Mouse (Mus musculus) forebrain, postnatal 0 days (tissue): ENCODE results near the gene Lrrc58. TPM values are rescaled to one million over a fixed set of nuclear protein-coding genes. Genes with fewer than 3 reads are reported as not detected.

Experiments
- ATAC-seq: fragments of 200-750 bp; cut with Nextera tagmentation; 2 replicates; pipeline ENCODE4 v1.8.0; 2017; ENCODE audit warnings: mild to moderate bottlenecking, moderate library complexity
- DNase-seq: peaks from one replicate; pipeline ENCODE4 v3.0.0-alpha.2; 2015
- H3K27ac ChIP-seq: fragments of 300-500 bp; sonication (generic); 2 replicates; pipeline ENCODE4 v1.5.1; 2014; ENCODE audit warnings: low read depth, mild to moderate bottlenecking, antibody characterized with exemption, low read length, moderate library complexity, mixed read lengths
- H3K27me3 ChIP-seq: fragments of 300-500 bp; sonication (generic); 2 replicates; pipeline ENCODE4 v1.6.1; 2014; ENCODE audit warnings: mild to moderate bottlenecking, low read length, mixed read lengths; ENCODE audit not compliant: insufficient read depth
- H3K36me3 ChIP-seq: fragments of 300-500 bp; sonication (generic); 2 replicates; pipeline ENCODE4 v1.6.1; 2014; ENCODE audit warnings: mild to moderate bottlenecking, moderate library complexity; ENCODE audit not compliant: insufficient read depth
- H3K4me1 ChIP-seq: fragments of 300-500 bp; sonication (generic); 2 replicates; pipeline ENCODE4 v1.6.1; 2014; ENCODE audit warnings: antibody characterized with exemption; ENCODE audit not compliant: insufficient read depth
- H3K4me2 ChIP-seq: fragments of 300-500 bp; sonication (generic); 2 replicates; pipeline ENCODE4 v1.6.1; 2014; ENCODE audit warnings: low read depth, mild to moderate bottlenecking, moderate library complexity
- H3K4me3 ChIP-seq: fragments of 300-500 bp; sonication (generic); 2 replicates; pipeline ENCODE4 v1.5.1; 2014; ENCODE audit warnings: low read depth, low read length, mixed read lengths
- H3K9ac ChIP-seq: fragments of 300-500 bp; sonication (generic); 2 replicates; pipeline ENCODE4 v1.6.1; 2014; ENCODE audit warnings: mild to moderate bottlenecking
- H3K9me3 ChIP-seq: fragments of 300-500 bp; sonication (generic); 2 replicates; pipeline ENCODE4 v1.6.1; 2016; ENCODE audit warnings: low read length
- CTCF ChIP-seq: sonication (generic); IDR thresholded peaks from 2 replicates; pipeline ENCODE4 v1.5.1; 2016; ENCODE audit warnings: antibody characterized with exemption, control low read depth, low read depth
- WGBS: fragments of 180-500 bp; shearing (Covaris S2); extraction: QIAGEN DNeasy Blood & Tissue Kit; methylation state at CpG from one replicate; pipeline ENCODE4 v1.1.7; 2014; 5-methylcytosine and 5-hydroxymethylcytosine counted together
- polyA plus RNA-seq: library from polyadenylated mRNA; unstranded; fragments of >200 nt; fragmentation: Nextera tagmentation; extraction: Ambion mirVana; gene quantifications from 2 replicates; pipeline ENCODE4 v1.2.1, GENCODE M21; 2015
- total RNA-seq: library from RNA; depleted of rRNA; stranded (reverse); fragments of >200 nt; gene quantifications from 2 replicates; pipeline ENCODE4 v1.2.3, GENCODE M21; 2014; rRNA removed

Gene Lrrc58
- total and polyA plus RNA-seq, 2 experiments from 2014 or later: 43.7 to 97.5 TPM

- H3K27ac ChIP-seq: no peak overlapping the region
- no peak for TF ChIP-seq CTCF
- H3K36me3 ChIP-seq: no peaks in the 10 kb centered on the region
- no peak overlapping the region for H3K9ac ChIP-seq
- no peaks in the 10 kb centered on the region for H3K27me3 ChIP-seq
- no peaks in the 10 kb centered on the region; the same call in 1 of the 2 replicates for H3K4me1 ChIP-seq
- H3K4me3 ChIP-seq: no peak overlapping the region
- ATAC-seq (no peak; the same call in 1 of the 2 replicates), DNase-seq (no peak)
- H3K4me2 ChIP-seq: no peak overlapping the region
- WGBS: 4% methylated on average over 4 of the region's 4 CpGs
- no peaks in the 10 kb centered on the region for H3K9me3 ChIP-seq
Measured at GRCm38 (mm10) chr16:37927117-37927516, 58.9 kb downstream of the Lrrc58 start.

- DNase-seq: no peak
- H3K9me3 ChIP-seq: no peaks in the 10 kb centered on the region
- no peaks in the 10 kb centered on the region; the same call in 1 of the 2 replicates for H3K4me1 ChIP-seq
- H3K4me2 ChIP-seq: no peak overlapping the region
- H3K27me3 ChIP-seq: no peaks in the 10 kb centered on the region
- H3K36me3 ChIP-seq: no peaks in the 10 kb centered on the region
- H3K4me3 ChIP-seq: no peak overlapping the region
- peak; percentile 45; the same call in 1 of the 2 replicates for ATAC-seq
- 21% methylated on average over 2 of the region's 2 CpGs for WGBS
- no peak for TF ChIP-seq CTCF
- no peak overlapping the region for H3K9ac ChIP-seq
- no peak overlapping the region for H3K27ac ChIP-seq
Measured at GRCm38 (mm10) chr16:37929006-37929405, 60.8 kb downstream of the Lrrc58 start.

GRCm38 (mm10) chr16:37929626-37930025, 61.4 kb downstream of the Lrrc58 start:
- no peaks in the 10 kb centered on the region for H3K27me3 ChIP-seq
- no peak for DNase-seq
- peak; percentile 37 for TF ChIP-seq CTCF
- no peaks in the 10 kb centered on the region for H3K36me3 ChIP-seq
- no peak overlapping the region for H3K4me3 ChIP-seq
- no peak overlapping the region for H3K27ac ChIP-seq
- no peak for ATAC-seq
- WGBS: 91% methylated on average over 2 of the region's 2 CpGs
- no peaks in the 10 kb centered on the region for H3K9me3 ChIP-seq
- H3K4me1 ChIP-seq: no peaks in the 10 kb centered on the region; the same call in 1 of the 2 replicates
- H3K4me2 ChIP-seq: no peak overlapping the region
- no peak overlapping the region for H3K9ac ChIP-seq

GRCm38 (mm10) chr16:37934932-37935331, 66.7 kb downstream of the Lrrc58 start:
- 87% methylated on average over 2 of the region's 2 CpGs for WGBS
- no peak overlapping the region for H3K4me2 ChIP-seq
- H3K36me3 ChIP-seq: no peaks in the 10 kb centered on the region
- H3K27ac ChIP-seq: no peak overlapping the region
- peak; percentile 20; the same call in 1 of the 2 replicates for TF ChIP-seq CTCF
- DNase-seq: no peak
- no peaks in the 10 kb centered on the region for H3K9me3 ChIP-seq
- no peak overlapping the region for H3K4me3 ChIP-seq
- H3K27me3 ChIP-seq: no peaks in the 10 kb centered on the region
- no peak for ATAC-seq
- H3K4me1 ChIP-seq: peaks cover 5% of the 10 kb centered on the region
- no peak overlapping the region for H3K9ac ChIP-seq

- DNase-seq (no peak), ATAC-seq (no peak)
- Histone ChIP-seq H3K4me1 (peaks cover 5% of the 10 kb centered on the region), H3K4me3 (no peak overlapping the region), H3K9me3 (no peaks in the 10 kb centered on the region), H3K36me3 (no peaks in the 10 kb centered on the region), H3K4me2 (no peak overlapping the region), H3K27ac (no peak overlapping the region), H3K9ac (no peak overlapping the region), H3K27me3 (no peaks in the 10 kb centered on the region)
- WGBS: 41% methylated on average over 8 of the region's 8 CpGs
- TF ChIP-seq CTCF: no peak
Measured at GRCm38 (mm10) chr16:37937276-37937675, 69.1 kb downstream of the Lrrc58 start.

Other genes starting within 250 kb of the Lrrc58 start
- 33.9 and 49.3 TPM in 2 replicates for gene Ndufb4, start 213.9 kb upstream of the Lrrc58 start, total RNA-seq
- 79.1 and 117 TPM in 2 replicates for gene Ndufb4, start 213.9 kb upstream of the Lrrc58 start, polyA plus RNA-seq
- 62.6 and 78.3 TPM in 2 replicates for gene Fstl1, start 91.5 kb upstream of the Lrrc58 start, total RNA-seq
- gene Fstl1, start 91.5 kb upstream of the Lrrc58 start, polyA plus RNA-seq: 67.2 and 67.5 TPM in 2 replicates
- not detected in 2 replicates for gene Gm36028, start 7.2 kb upstream of the Lrrc58 start, total RNA-seq
- gene Gm36028, start 7.2 kb upstream of the Lrrc58 start, polyA plus RNA-seq: 0.21 and 0.28 TPM in 2 replicates
- 2.8 and 3.3 TPM in 2 replicates for gene Gpr156, start 48.1 kb downstream of the Lrrc58 start, total RNA-seq
- gene Gpr156, start 48.1 kb downstream of the Lrrc58 start, polyA plus RNA-seq: 1.5 and 2.3 TPM in 2 replicates
- 97.8 and 132 TPM in 2 replicates for gene Gsk3b, start 220.6 kb downstream of the Lrrc58 start, total RNA-seq
- 86.1 and 141 TPM in 2 replicates for gene Gsk3b, start 220.6 kb downstream of the Lrrc58 start, polyA plus RNA-seq